Mouse (Mus musculus) bone marrow macrophage, adult 2 months (primary cell): ENCODE measurements at regions not wholly inside any gene's neighbourhood (a gene's known extent, or its start where the extent isn't known, plus 50 kb on each side); places are given as distances from the start of the nearest gene placed in this dataset.

ENCODE experiments used
- H3K27ac ChIP-seq: 2 replicates; pipeline ENCODE4 v1.5.1; 2012; ENCODE audit warnings: low read depth, low read length; ENCODE audit not compliant: insufficient read depth
- H3K4me1 ChIP-seq: 2 replicates; pipeline ENCODE4 v1.6.1; 2012; ENCODE audit warnings: low read length; ENCODE audit not compliant: control insufficient read depth, insufficient read depth
- H3K4me3 ChIP-seq: 2 replicates; pipeline ENCODE4 v1.5.1; 2012; ENCODE audit warnings: mild to moderate bottlenecking, low read length, moderate library complexity; ENCODE audit not compliant: insufficient read depth
- CTCF ChIP-seq: IDR thresholded peaks from 2 replicates; pipeline ENCODE4 v1.5.1; 2012; ENCODE audit warnings: low read depth, mild to moderate bottlenecking, low read length, moderate library complexity
- POLR2A ChIP-seq: IDR thresholded peaks from 2 replicates; pipeline ENCODE4 v1.6.1; 2012; ENCODE audit warnings: mild to moderate bottlenecking, low read depth, low read length, borderline replicate concordance

- no peak for TF ChIP-seq CTCF
- TF ChIP-seq POLR2A = no peak
- Histone ChIP-seq H3K27ac (no peak overlapping the region), H3K4me3 (no peak overlapping the region), H3K4me1 (no peaks in the 10 kb centered on the region)
Measured at GRCm38 (mm10) chr14:105369637-105370435, 111.5 kb downstream of the Ndfip2 start.

DNA sequence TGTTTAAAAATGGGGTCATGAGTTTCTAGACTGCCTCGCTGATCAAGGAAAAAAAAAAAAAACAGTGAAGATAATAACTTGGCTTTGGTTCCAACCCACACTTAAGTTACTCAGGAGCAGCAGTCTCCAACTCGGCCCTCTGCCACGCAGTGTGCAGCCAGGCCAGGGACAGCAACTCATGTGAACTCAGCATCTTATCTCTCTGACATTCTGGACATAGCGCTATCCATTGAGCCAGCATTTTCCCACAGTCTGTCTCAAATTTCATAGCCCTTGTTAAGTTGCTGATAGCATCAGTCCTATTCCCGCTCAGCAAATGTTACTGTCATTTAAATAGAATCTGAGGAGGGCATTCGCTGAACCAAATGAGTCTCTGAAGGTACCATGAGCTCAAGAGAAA is 102.2 kb downstream of the Ndfip2 start:
- no peak overlapping the region for H3K4me3 ChIP-seq
- no peak overlapping the region for H3K27ac ChIP-seq
- TF ChIP-seq POLR2A (no peak), CTCF (no peak)
- no peaks in the 10 kb centered on the region for H3K4me1 ChIP-seq

DNA sequence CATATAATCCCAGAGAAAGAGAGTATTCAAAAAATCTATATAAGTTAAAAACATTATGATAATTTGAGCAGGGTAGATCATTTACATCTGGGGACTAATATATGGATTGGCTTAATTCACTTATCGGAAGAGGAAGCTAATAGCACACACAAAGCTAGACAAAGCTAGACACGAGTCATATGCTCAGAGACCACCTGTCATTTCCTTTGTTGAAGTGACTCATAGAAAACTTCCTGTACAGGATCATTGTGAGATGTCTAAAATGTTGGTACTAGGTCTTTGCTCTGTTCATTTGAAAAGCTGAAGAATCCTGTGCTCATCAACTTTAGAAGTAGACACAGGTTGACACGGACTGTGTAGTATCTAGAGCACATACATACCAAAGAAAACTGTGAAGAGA is 101.5 kb downstream of the Ndfip2 start:
- H3K4me1 ChIP-seq = no peaks in the 10 kb centered on the region
- no peak overlapping the region for H3K4me3 ChIP-seq
- H3K27ac ChIP-seq = no peak overlapping the region
- no peak for TF ChIP-seq CTCF
- no peak for TF ChIP-seq POLR2A
